7 mouse cellular contexts compared by ENCODE assay signal in the genomic region with DNA sequence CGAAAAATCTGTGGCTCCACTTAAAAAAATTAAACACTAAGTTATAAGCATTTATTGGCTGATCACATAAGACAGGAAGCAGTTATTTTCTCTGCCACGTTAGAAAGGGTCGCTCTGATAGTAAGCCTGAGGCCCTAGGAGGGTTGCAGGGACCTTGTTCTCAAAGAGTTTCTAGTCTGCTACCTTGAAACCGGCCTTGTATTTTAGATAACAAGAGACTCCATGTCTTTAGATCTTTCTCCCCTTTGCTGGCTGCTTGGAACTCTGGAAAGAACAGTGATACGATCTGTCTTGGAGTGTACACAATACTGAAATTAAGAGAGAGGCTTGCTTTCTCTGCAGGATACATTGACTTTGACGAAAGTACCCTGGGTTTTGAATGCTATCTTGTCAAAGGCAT. TPM values are rescaled to one million over a fixed set of nuclear protein-coding genes. Genes with fewer than 3 reads are reported as not detected.
DNase-seq lines count a peak whose midpoint lies in the region; ATAC-seq and TF ChIP-seq lines count a peak whose summit lies in the region.

No protein-coding gene starts in this region.

- no peaks in the 10 kb centered on the region for H3K27me3 ChIP-seq in lung, postnatal 0 days (replicated peaks; ENCODE audit: insufficient read depth, low read length)
- peaks cover 6% of the 10 kb centered on the region for H3K27me3 ChIP-seq in forebrain, embryonic 12.5 days
- no peaks in the 10 kb centered on the region for H3K27me3 ChIP-seq in limb, embryonic 15.5 days
- H3K27me3 ChIP-seq in stomach, embryonic 16.5 days (ENCODE audit: control insufficient read depth, insufficient read depth, low read length), result no peaks in the 10 kb centered on the region

- H3K4me2 ChIP-seq in lung, postnatal 0 days (replicated peaks; ENCODE audit: low read depth, low read length), result peak overlapping the region; percentile 90; the same call in 1 of the 2 replicates
- peak overlapping the region; percentile 90 for H3K4me2 ChIP-seq in forebrain, embryonic 12.5 days
- H3K4me2 ChIP-seq in limb, embryonic 15.5 days, result peak overlapping the region; percentile 92
- peak overlapping the region; percentile 65 for H3K4me2 ChIP-seq in stomach, embryonic 16.5 days (ENCODE audit: low read depth, low read length)

- DNase-seq in lung, postnatal 0 days (ENCODE audit: low spot score), result no peak
- DNase-seq in lung, postnatal 25 days (ENCODE audit: low spot score), result no peak
- no peak for DNase-seq in ovary, postnatal 36 days (ENCODE audit: low spot score)
- no peak for DNase-seq in urinary bladder, postnatal 10 days (ENCODE audit: low spot score)

- no peak for ATAC-seq in lung, postnatal 0 days
- ATAC-seq in forebrain, embryonic 12.5 days (ENCODE audit: low FRiP score), result no peak
- no peak for ATAC-seq in limb, embryonic 15.5 days (ENCODE audit: insufficient number of reproducible peaks, low FRiP score, low TSS enrichment, low read depth)
- no peak for ATAC-seq in stomach, embryonic 16.5 days (ENCODE audit: insufficient read depth, low FRiP score)

- no peaks in the 10 kb centered on the region; the same call in 1 of the 2 replicates for H3K4me1 ChIP-seq in lung, postnatal 0 days (ENCODE audit: insufficient read depth, low read depth, low read length)
- peaks cover 16% of the 10 kb centered on the region for H3K4me1 ChIP-seq in forebrain, embryonic 12.5 days
- H3K4me1 ChIP-seq in limb, embryonic 15.5 days, result peaks cover 14% of the 10 kb centered on the region
- peaks cover 10% of the 10 kb centered on the region; the same call in 1 of the 2 replicates for H3K4me1 ChIP-seq in stomach, embryonic 16.5 days (ENCODE audit: control insufficient read depth, insufficient read depth, low read length)

- H3K27ac ChIP-seq in lung, postnatal 0 days (ENCODE audit: low read length), result no peak overlapping the region
- H3K27ac ChIP-seq in forebrain, embryonic 12.5 days, result no peak overlapping the region
- H3K27ac ChIP-seq in limb, embryonic 15.5 days, result no peak overlapping the region
- H3K27ac ChIP-seq in stomach, embryonic 16.5 days (ENCODE audit: low read length), result peak overlapping the region; percentile 47

- H3K9me3 ChIP-seq in lung, postnatal 0 days (ENCODE audit: low read length), result no peaks in the 10 kb centered on the region
- no peaks in the 10 kb centered on the region for H3K9me3 ChIP-seq in forebrain, embryonic 12.5 days
- H3K9me3 ChIP-seq in limb, embryonic 15.5 days, result no peaks in the 10 kb centered on the region
- H3K9me3 ChIP-seq in stomach, embryonic 16.5 days (replicated peaks; ENCODE audit: control insufficient read depth, low read length), result no peaks in the 10 kb centered on the region

- H3K9ac ChIP-seq in lung, postnatal 0 days (replicated peaks; ENCODE audit: low read depth), result no peak overlapping the region
- peak overlapping the region; percentile 76 for H3K9ac ChIP-seq in forebrain, embryonic 12.5 days
- peak overlapping the region; percentile 90; the same call in 1 of the 2 replicates for H3K9ac ChIP-seq in limb, embryonic 15.5 days
- peak overlapping the region; percentile 55 for H3K9ac ChIP-seq in stomach, embryonic 16.5 days (ENCODE audit: low read length)

- H3K4me3 ChIP-seq in lung, postnatal 0 days (ENCODE audit: low read depth, low read length), result peak overlapping the region; percentile 81; the same call in 1 of the 2 replicates
- H3K4me3 ChIP-seq in forebrain, embryonic 12.5 days (replicated peaks), result peak overlapping the region; percentile 71
- peak overlapping the region; percentile 92 for H3K4me3 ChIP-seq in limb, embryonic 15.5 days
- peak overlapping the region; percentile 76 for H3K4me3 ChIP-seq in stomach, embryonic 16.5 days (replicated peaks; ENCODE audit: low read length)

- WGBS in lung, postnatal 0 days, result 52% methylated on average over 6 of the region's 6 CpGs
- WGBS in forebrain, embryonic 12.5 days, result 41% methylated on average over 6 of the region's 6 CpGs
- WGBS in limb, embryonic 15.5 days, result 51% methylated on average over 6 of the region's 6 CpGs
- 34% methylated on average over 6 of the region's 6 CpGs for WGBS in stomach, embryonic 16.5 days

- no peak for TF ChIP-seq CTCF in lung, postnatal 0 days (IDR thresholded peaks at IDR 0.05)

- no peak for TF ChIP-seq EP300 in lung, postnatal 0 days (IDR thresholded peaks at IDR 0.05)

- H3K36me3 ChIP-seq in lung, postnatal 0 days (ENCODE audit: insufficient read depth, low read length), result no peaks in the 10 kb centered on the region
- no peaks in the 10 kb centered on the region for H3K36me3 ChIP-seq in forebrain, embryonic 12.5 days (replicated peaks)
- no peaks in the 10 kb centered on the region for H3K36me3 ChIP-seq in limb, embryonic 15.5 days
- no peaks in the 10 kb centered on the region for H3K36me3 ChIP-seq in stomach, embryonic 16.5 days (ENCODE audit: control insufficient read depth, insufficient read depth, low read length)

RNA-seq across cellular contexts. Expression of gene Hebp1, which starts 0.9 kb away (rescaled TPM):
- polyA plus RNA-seq in lung, postnatal 0 days (2015; fragmentation: Nextera tagmentation; extraction: Ambion mirVana), result 16.3 and 16.5 TPM in 2 replicates
- polyA plus RNA-seq in forebrain, embryonic 12.5 days (2016; fragmentation: Nextera tagmentation; extraction: Ambion mirVana), result 2.8 and 3.6 TPM in 2 replicates
- polyA plus RNA-seq in limb, embryonic 15.5 days (2015; fragmentation: Nextera tagmentation; extraction: Ambion mirVana), result 10.9 and 14.7 TPM in 2 replicates
- polyA plus RNA-seq in stomach, embryonic 16.5 days (2015; fragmentation: Nextera tagmentation; extraction: Ambion mirVana), result 37.4 and 37.7 TPM in 2 replicates

RNA-seq across cellular contexts. Expression of gene Fam234b, which starts 0.9 kb away (rescaled TPM):
- 5.7 and 6.1 TPM in 2 replicates for polyA plus RNA-seq in lung, postnatal 0 days (2015; fragmentation: Nextera tagmentation; extraction: Ambion mirVana)
- polyA plus RNA-seq in forebrain, embryonic 12.5 days (2016; fragmentation: Nextera tagmentation; extraction: Ambion mirVana), result 48.8 and 52.2 TPM in 2 replicates
- 23.8 and 26.4 TPM in 2 replicates for polyA plus RNA-seq in limb, embryonic 15.5 days (2015; fragmentation: Nextera tagmentation; extraction: Ambion mirVana)
- 29.1 and 33.3 TPM in 2 replicates for polyA plus RNA-seq in stomach, embryonic 16.5 days (2015; fragmentation: Nextera tagmentation; extraction: Ambion mirVana)

RNA-seq across cellular contexts. Expression of gene Gsg1, which starts 55.4 kb away (rescaled TPM):
- polyA plus RNA-seq in lung, postnatal 0 days (2015; fragmentation: Nextera tagmentation; extraction: Ambion mirVana), result 2.9 and 5.5 TPM in 2 replicates
- polyA plus RNA-seq in forebrain, embryonic 12.5 days (2016; fragmentation: Nextera tagmentation; extraction: Ambion mirVana), result 0.49 and 0.69 TPM in 2 replicates
- 2.5 and 3.2 TPM in 2 replicates for polyA plus RNA-seq in limb, embryonic 15.5 days (2015; fragmentation: Nextera tagmentation; extraction: Ambion mirVana)
- polyA plus RNA-seq in stomach, embryonic 16.5 days (2015; fragmentation: Nextera tagmentation; extraction: Ambion mirVana), result 0.87 and 1.6 TPM in 2 replicates
